ENCODE assay signal across 11 mouse cellular contexts in the genomic region with DNA sequence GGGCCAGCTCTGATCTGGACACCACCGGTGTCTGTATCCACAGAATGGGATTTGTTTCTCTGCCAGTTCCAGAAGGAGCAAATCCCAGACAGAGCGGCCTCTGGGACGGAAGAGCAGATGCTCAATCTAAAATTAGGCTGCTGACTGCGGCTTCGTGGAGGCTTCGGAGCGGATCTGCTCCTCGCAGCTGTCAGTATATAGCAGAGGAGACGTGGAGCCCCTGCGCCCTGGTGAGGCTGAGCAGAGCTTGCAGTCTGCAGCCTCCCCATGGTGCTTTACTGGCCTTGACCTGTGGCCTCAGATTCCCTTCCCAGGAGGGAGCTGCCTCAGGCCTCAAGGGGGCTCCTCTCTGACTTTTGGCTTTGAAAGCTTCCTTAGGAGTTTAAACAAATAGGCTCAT. TPM values are rescaled to one million over a fixed set of nuclear protein-coding genes. Genes with fewer than 3 reads are reported as not detected.
DNase-seq lines count a peak whose midpoint lies in the region; TF ChIP-seq lines count a peak whose summit lies in the region.
"Had no signal": no experiment of that assay in that cellular context is flagged by ENCODE, and none has a peak within 500 bp of the region (broad histone marks: within the 10 kb centered on the region; RNA-seq: fewer than 3 reads in every experiment).

No protein-coding gene starts in this region.

- TF ChIP-seq CTCF in brain, embryonic 14.5 days (IDR thresholded peaks at IDR 0.05; ENCODE audit: borderline replicate concordance, extremely low read depth, insufficient read depth, insufficient read length) = no peak

- H3K36me3 ChIP-seq in heart, embryonic 10.5 days = no peaks in the 10 kb centered on the region

- no peak overlapping the region for H3K4me3 ChIP-seq in heart, embryonic 10.5 days
- H3K4me3 ChIP-seq: erythroblast, embryonic 14.5 days; megakaryocyte, embryonic 14.5 days had no signal

- peak; percentile 31 for DNase-seq in heart, adult 8-10 months (ENCODE audit: low spot score)
- DNase-seq in heart, embryonic 10.5 days (ENCODE audit: low spot score) = no peak
- peak; percentile 72 for DNase-seq in brain, embryonic 14.5 days (ENCODE audit: low read depth)
- DNase-seq in frontal cortex, adult 2 months (ENCODE audit: extremely low spot score in 1 of 2, low spot score in 1 of 2) = peak; percentile 70 to 85
- DNase-seq in layer of hippocampus, adult 18-20 months (ENCODE audit: low spot score in 2 of 2) = peak; percentile 76 to 88
- DNase-seq in retina, embryonic 14.5 days (ENCODE audit: low spot score) = peak; percentile 35
- no peak for DNase-seq in urinary bladder, adult 18-20 months (ENCODE audit: low spot score in 2 of 2)
- DNase-seq in thymus, postnatal 36 days = no peak

- WGBS in heart, embryonic 10.5 days = 33% methylated on average over 10 of the region's 10 CpGs

- H3K27ac ChIP-seq in heart, embryonic 10.5 days = no peak overlapping the region

- peaks cover 19% of the 10 kb centered on the region for H3K4me1 ChIP-seq in heart, embryonic 10.5 days

- no peak for TF ChIP-seq POLR2A in brain, embryonic 14.5 days (IDR thresholded peaks at IDR 0.05; ENCODE audit: borderline replicate concordance, extremely low read depth, insufficient read depth, insufficient read length, poor library complexity, severe bottlenecking)

- H3K9me3 ChIP-seq in heart, embryonic 10.5 days = no peaks in the 10 kb centered on the region
- H3K9me3 ChIP-seq: megakaryocyte, embryonic 14.5 days had no signal

- H3K27me3 ChIP-seq in heart, embryonic 10.5 days (ENCODE audit: insufficient read depth, poor library complexity, severe bottlenecking) = peaks cover 36% of the 10 kb centered on the region

RNA-seq across cellular contexts. Expression of a gene that starts 40.7 kb away (rescaled TPM):
- not detected for total RNA-seq in heart, adult 8-10 months (2022)
- polyA plus RNA-seq in heart, embryonic 10.5 days (2016; fragmentation: Nextera tagmentation; extraction: Ambion mirVana) = not detected in 2 replicates
- polyA plus RNA-seq in brain, embryonic 14.5 days (2012; rRNA removed) = not detected in 2 replicates
- not detected in 2 replicates for polyA plus RNA-seq in frontal cortex, adult 2 months (2012; rRNA removed)
- total RNA-seq in layer of hippocampus, adult 18-20 months (2021) = not detected
- total RNA-seq: ES-E14 had no signal
- polyA plus RNA-seq: erythroblast, embryonic 14.5 days had no signal

Comparison
In these comparisons a context has a peak if more than half of its experiments do, and no peak if none do; other contexts are left out.
1. DNase-seq: peak in heart, adult 8-10 months (single experiment), brain, embryonic 14.5 days (single experiment), frontal cortex, adult 2 months (2 of 2), layer of hippocampus, adult 18-20 months (2 of 2) and retina, embryonic 14.5 days (single experiment); none in heart, embryonic 10.5 days (single experiment), urinary bladder, adult 18-20 months (0 of 2) and thymus, postnatal 36 days (0 of 2).